Mouse (Mus musculus) urinary bladder, postnatal 36 days (tissue): ENCODE results near the gene Tvp23a.
A peak's percentile ranks its signal among the peaks of the same experiment; 100 is the strongest.

Source experiments
- DNase-seq, 2 experiments: peaks; one replicate each; pipeline ENCODE4 v3.0.0; 2022; ENCODE audit warnings: low spot score in 2 of 2, mixed read lengths in 1 of 2

Tvp23a gene

GRCm38 (mm10) chr16:10447264-10447594 is at the start of gene Tvp23a:
TSS of gene Tvp23a (minus strand) at chr16:10447362.
- peak in 1 of 2 experiments; percentile 36 for DNase-seq

GRCm38 (mm10) chr16:10495824-10496298 is 48.7 kb upstream of the Tvp23a start:
- DNase-seq = no peak

GRCm38 (mm10) chr16:10492587-10492986 is 45.4 kb upstream of the Tvp23a start:
- DNase-seq = no peak

- DNase-seq = no peak
These were observed 44.6 kb upstream of the Tvp23a start for GRCm38 (mm10) chr16:10491716-10492115.

- DNase-seq = no peak
These were observed 43.5 kb upstream of the Tvp23a start for GRCm38 (mm10) chr16:10490503-10491150.

GRCm38 (mm10) chr16:10489904-10490457 is 42.8 kb upstream of the Tvp23a start:
- no peak for DNase-seq

GRCm38 (mm10) chr16:10489483-10489882 is 42.3 kb upstream of the Tvp23a start:
- DNase-seq = no peak

- no peak for DNase-seq
These were observed 41.8 kb upstream of the Tvp23a start for GRCm38 (mm10) chr16:10488769-10489481.

GRCm38 (mm10) chr16:10487895-10488493 is 40.8 kb upstream of the Tvp23a start:
- no peak for DNase-seq

- no peak for DNase-seq
These were observed 39.8 kb upstream of the Tvp23a start for GRCm38 (mm10) chr16:10486993-10487392.

GRCm38 (mm10) chr16:10482343-10482742 is 35.2 kb upstream of the Tvp23a start:
- DNase-seq = no peak

- no peak for DNase-seq
These were observed 32.7 kb upstream of the Tvp23a start, which contains the start of gene Ciita for GRCm38 (mm10) chr16:10479857-10480256. TSS of gene Ciita (plus strand) at chr16:10480059.

GRCm38 (mm10) chr16:10475919-10476318 is 28.8 kb upstream of the Tvp23a start:
- DNase-seq = no peak

- no peak for DNase-seq
These were observed 27.8 kb upstream of the Tvp23a start for GRCm38 (mm10) chr16:10474956-10475355.

- DNase-seq = no peak
These were observed 24.8 kb upstream of the Tvp23a start for GRCm38 (mm10) chr16:10471950-10472349.

GRCm38 (mm10) chr16:10468201-10468600 is 21.0 kb upstream of the Tvp23a start:
- no peak for DNase-seq

GRCm38 (mm10) chr16:10467391-10468107 is 20.4 kb upstream of the Tvp23a start:
- DNase-seq = no peak

GRCm38 (mm10) chr16:10465011-10465681 is 18.0 kb upstream of the Tvp23a start:
- DNase-seq = no peak

GRCm38 (mm10) chr16:10461178-10461577 is 14.0 kb upstream of the Tvp23a start:
- no peak for DNase-seq

- DNase-seq = no peak
These were observed 13.0 kb upstream of the Tvp23a start for GRCm38 (mm10) chr16:10460188-10460587.

GRCm38 (mm10) chr16:10454583-10454974 is 7.4 kb upstream of the Tvp23a start:
- no peak for DNase-seq
